Mouse (Mus musculus): ENCODE data around the gene Tfb2m.

Tfb2m gene

GRCm38 (mm10) chr1:179545768-179546550 lies at the start of gene Tfb2m, which contains the start of gene Cnst:
Gene Tfb2m, minus strand, starts transcription at chr1:179546267.
Gene Cnst, plus strand, starts transcription at chr1:179546370.
- DNase-seq (ENCODE audit: low read depth), result peak; percentile 89

DNA sequence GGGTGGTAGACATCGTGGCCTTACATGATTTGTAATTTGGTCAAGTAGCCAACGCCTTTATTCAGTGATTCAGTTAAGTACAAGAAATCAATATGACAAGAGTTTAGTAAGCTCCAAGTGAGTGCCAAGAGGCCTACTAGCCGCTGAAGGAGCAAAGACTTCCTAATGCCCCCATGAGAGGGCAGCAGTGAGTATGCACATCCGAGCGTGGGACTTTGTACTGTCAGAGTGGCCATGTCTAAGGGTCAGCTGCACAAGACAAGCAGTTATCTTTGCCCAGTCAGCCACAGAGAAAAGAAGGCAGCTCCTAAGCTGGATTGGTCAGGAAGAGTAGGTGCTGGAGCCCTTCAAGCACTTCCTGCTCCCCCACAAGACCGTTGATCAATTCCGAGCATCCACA lies 46.9 kb upstream of the Tfb2m start:
- no peak for DNase-seq (ENCODE audit: low read depth)

GRCm38 (mm10) chr1:179592143-179592542 lies 46.1 kb upstream of the Tfb2m start:
- no peak for DNase-seq (ENCODE audit: low read depth)

DNA sequence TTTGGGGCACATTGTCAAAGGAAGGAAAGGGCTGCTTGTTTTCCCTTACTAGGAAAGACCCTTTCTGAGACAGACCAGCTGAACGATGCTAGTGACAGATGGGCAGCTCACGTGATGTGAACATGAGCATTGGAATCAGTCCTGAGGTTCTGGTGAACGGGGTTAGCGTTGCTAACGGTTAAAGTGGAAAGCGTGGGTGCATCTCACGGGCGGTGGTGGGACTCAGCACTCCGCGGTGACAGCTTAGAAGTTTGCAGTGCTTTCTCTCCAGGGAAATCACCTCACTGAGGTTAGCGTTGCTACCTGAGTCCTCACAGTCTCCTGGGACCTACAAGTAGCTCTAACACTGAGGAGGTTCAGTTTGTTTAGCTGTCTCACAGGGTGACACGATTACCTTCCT lies 45.6 kb upstream of the Tfb2m start:
- no peak for DNase-seq (ENCODE audit: low read depth)

DNA sequence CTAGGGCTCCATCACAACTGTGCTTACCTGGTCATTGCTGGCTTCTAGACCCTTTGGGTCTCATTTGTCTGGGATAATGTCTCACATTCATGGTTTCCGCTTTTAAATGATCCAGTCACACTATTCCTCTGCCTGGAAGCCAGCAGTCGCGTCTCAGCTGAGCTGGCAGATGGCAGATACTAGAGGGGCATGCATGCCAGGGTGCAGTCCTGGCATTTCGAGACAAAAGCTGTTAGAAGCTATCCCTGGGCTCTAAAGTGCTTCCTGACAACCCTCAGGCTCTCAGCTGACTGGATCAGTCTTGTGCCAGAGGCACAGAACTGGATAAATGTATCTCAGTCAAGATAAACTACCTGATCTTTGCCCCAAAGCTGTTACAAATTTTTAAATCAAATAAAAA lies 42.2 kb upstream of the Tfb2m start:
- no peak for DNase-seq (ENCODE audit: low read depth)

- DNase-seq (ENCODE audit: low read depth), result no peak
Measured at GRCm38 (mm10) chr1:179586430-179587095, 40.5 kb upstream of the Tfb2m start.

- DNase-seq (ENCODE audit: low read depth), result no peak
Measured at GRCm38 (mm10) chr1:179585646-179586045, 39.6 kb upstream of the Tfb2m start.

- DNase-seq (ENCODE audit: low read depth), result no peak
Measured at GRCm38 (mm10) chr1:179584220-179584619, 38.2 kb upstream of the Tfb2m start.

DNA sequence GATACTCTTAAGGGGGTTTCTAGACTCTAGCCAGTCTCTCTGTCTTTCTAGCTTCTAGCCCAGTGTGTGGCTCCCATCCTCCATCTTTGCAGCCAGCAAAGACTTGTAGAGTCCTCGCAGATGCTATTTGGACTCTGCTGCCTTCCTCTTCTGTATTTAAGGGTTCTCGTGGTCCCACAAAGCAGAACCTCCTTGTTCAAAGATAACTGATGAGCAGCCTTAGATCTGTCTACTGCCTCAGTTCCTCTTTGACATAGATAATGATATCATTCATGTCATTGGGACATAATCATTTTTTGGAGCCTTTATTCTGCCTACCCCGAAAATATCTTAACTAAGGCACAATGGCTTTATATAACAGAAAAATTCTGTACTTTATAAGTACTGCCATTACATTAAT lies 37.0 kb upstream of the Tfb2m start:
- no peak for DNase-seq (ENCODE audit: low read depth)

DNA sequence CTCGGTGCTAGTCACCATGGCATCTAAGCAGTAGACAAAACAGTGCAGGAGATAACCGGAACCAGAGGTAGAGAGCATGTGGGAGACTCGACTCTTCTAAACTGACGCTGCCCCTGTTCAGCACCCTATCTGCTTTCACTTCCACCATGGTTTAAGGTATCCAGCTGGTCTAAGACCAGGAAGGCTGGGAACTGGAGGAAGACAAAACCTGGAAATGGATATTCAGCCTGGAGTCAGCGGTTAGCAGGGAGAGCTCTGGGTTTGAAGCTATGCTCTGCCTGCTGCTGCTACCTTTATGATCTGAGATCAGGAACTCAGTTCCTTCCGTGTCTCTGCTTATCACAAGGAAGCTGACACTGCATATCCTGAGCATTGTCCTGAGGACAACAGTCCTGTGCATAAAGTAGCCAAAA lies 36.0 kb upstream of the Tfb2m start:
- DNase-seq (ENCODE audit: low read depth), result no peak

DNA sequence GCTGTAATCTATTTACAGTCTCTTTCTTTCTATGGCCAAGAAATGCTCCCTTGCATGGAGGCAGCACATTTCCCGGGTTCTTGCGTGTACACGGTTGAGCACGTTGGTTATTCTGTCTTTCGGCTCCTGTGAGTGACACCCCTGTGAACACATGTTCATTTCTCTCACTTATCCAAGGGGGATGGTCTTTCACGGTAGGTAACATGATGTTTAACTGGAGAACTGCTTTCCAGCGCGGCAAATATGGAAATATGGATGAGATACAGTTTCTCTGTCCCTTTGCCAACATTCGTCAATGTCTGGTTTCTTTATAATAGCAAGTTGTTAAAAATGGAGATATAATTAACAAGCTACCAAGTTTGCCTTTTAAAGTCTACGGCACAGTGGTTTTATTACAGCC lies 35.4 kb upstream of the Tfb2m start:
- no peak for DNase-seq (ENCODE audit: low read depth)

- DNase-seq (ENCODE audit: low read depth), result no peak
Measured at GRCm38 (mm10) chr1:179580200-179580599, 34.1 kb upstream of the Tfb2m start.

GRCm38 (mm10) chr1:179578625-179579024 lies 32.6 kb upstream of the Tfb2m start:
- DNase-seq (ENCODE audit: low read depth), result no peak

DNA sequence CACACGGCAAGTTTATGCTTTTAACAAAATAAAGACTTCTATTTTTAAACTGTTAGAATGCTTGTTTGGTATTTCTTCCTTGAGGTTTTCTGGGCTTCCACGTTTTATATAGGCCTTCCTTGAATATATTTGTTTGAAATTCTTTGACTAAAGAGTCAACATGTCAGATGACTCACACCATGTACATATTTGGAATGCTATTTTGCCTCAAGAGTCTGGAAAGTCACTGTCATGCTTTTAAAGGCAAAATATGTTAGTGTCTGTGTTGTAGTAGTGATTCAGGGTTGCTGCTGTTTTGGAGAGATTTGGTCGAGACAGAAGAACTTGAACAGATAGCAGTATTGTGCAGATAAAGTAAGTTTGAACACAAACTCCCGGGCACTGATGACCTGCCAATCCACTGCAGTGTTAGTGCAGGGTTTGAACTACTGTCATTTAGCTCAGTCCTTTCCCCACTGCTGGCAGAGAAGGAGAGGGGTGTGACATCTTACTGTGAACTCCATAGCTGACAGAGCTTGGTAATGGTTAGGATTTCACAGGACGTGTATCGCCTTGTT lies 27.7 kb upstream of the Tfb2m start:
- DNase-seq (ENCODE audit: low read depth), result peak; percentile 30

DNA sequence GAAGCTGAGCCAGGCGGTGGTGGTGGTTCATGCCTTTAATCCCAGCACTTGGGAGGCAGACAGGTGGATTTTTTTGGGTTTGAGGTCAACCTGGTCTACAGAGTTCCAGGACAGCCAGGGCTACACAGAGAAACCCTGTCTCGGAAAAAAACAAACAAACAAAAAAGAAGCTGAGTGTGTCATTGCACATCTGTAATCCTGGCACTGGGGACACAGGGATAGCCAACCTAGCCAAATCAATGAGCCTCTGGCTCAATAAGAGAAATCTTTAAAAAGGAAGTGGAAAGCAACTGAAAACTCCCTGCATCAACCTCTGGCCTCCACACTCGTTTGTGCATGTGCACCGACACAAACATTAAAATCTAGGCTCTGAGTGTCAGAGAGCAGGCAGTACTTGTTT lies 25.6 kb upstream of the Tfb2m start:
- DNase-seq (ENCODE audit: low read depth), result no peak

- no peak for DNase-seq (ENCODE audit: low read depth)
Measured at GRCm38 (mm10) chr1:179570482-179570881, 24.4 kb upstream of the Tfb2m start.

DNA sequence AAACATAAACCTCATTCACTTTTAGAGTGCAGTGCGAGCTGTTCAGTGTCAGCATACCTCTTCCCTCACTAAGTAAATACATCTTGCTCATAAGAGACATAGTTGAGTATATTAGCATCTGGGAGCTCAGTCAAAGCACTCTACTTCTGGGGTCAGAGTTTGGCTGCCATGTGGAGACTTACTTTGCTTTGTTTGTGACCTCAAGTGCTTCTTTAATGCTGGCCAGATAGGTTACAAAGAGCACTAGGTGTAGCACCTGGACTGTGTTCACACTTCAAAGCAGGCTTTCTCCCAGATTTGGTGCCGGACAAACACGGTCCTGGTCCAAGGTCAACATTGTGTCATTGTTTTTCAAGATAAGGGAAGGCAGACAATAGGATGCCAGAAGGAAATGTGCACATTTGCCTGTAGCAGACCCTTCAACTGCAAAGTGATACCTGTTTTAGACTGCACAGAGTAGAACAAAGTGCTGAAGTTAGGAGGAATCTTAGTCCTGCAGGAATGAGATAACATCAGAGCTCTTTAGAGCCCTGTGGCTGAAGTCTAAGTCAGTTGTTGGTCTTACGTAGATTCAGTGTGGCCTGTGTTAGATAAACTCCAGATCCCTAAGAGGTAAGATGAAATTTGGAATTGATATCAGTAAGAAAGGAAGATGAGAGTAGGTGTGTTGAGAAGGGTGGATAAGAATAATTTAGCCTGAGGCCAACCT lies 22.8 kb upstream of the Tfb2m start:
- no peak for DNase-seq (ENCODE audit: low read depth)

DNA sequence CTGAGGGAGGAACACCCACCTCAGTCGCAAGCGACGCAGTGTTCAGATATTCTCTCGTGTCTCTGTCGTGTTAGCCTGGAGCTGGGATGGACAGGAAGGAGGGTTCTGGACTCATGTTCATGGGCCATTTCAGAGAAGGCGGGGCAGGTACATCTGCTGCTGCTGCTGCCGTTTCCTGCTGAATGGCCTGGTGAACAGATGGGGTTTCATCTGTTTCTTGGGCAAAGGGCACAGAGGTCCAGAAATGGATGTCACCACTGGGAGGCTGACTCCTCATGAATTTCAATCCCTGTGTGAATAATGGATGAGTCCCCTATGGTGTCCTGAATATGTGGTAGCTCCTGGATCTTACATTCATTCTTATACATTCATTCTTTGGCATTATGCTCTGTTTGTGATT lies 21.5 kb upstream of the Tfb2m start:
- no peak for DNase-seq (ENCODE audit: low read depth)

- no peak for DNase-seq (ENCODE audit: low read depth)
Measured at GRCm38 (mm10) chr1:179563926-179564325, 17.9 kb upstream of the Tfb2m start.

GRCm38 (mm10) chr1:179563211-179563610 lies 17.1 kb upstream of the Tfb2m start:
- DNase-seq (ENCODE audit: low read depth), result no peak

GRCm38 (mm10) chr1:179560845-179561430 lies 14.9 kb upstream of the Tfb2m start:
- no peak for DNase-seq (ENCODE audit: low read depth)
